Mouse (Mus musculus) retina, postnatal 7 days (tissue): ENCODE measurements around the gene Hlf.
A peak's percentile ranks its signal among the peaks of the same experiment; 100 is the strongest.

Experiments
- DNase-seq: peaks from one replicate; pipeline ENCODE4 v3.0.0-alpha.2; 2012; ENCODE audit warnings: low read depth, low spot score

The Hlf gene

DNA sequence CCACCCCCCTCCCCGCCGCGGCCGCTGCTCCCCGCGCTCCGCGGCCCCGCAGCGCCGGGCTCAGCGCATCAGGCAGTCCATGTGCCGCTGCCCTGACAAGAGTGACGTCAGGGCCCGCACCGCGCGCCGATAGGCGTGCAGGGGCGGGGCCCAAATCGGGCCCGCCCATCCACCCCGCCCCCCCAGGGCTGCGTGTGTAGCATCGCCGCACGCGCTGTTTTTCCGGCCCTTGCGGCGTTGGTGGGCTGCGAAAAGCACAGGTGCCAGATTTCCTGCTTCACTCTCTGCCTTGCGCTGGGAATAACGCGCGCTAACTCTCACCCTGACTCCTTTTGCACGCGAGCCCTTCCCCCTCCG lies at the start of gene Hlf:
Gene Hlf, minus strand, starts transcription at position 79 of the 357 bp plus-strand sequence.
- DNase-seq, result peak; percentile 92

DNA sequence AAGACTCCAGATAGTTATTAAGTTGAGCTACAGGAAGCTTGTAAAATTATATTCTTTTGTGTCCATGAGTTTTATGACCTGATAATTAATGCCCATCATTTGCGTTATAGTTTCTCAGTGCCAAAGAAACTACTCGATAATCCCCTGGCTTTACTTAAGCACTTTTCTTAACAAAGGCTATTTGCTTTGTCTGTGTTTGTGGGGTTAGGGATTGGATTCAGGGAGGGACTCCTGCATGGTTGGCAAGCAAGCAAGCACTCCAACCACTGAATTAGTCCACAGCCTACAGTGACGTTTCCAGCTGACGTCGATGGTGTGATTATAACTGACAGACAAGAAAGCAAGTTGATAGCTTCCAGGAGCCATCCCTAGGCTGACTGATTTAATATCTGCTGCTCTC lies 48.1 kb upstream of the Hlf start:
- DNase-seq, result no peak

DNA sequence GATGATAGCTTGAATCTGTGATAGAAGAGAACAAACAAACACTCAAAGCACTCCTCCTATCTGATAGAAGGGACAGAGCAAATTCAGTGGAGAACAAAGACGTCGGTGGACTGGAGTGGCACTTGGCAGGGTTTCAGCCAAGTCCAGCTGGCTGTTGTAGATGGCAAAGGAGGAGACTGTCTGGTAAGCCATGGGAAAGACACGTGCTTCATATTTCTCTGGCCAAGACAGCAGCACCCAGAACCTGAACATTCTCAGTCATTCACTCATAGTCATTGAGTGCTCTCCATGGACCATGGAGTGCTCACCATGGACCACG lies 34.5 kb upstream of the Hlf start:
- no peak for DNase-seq

DNA sequence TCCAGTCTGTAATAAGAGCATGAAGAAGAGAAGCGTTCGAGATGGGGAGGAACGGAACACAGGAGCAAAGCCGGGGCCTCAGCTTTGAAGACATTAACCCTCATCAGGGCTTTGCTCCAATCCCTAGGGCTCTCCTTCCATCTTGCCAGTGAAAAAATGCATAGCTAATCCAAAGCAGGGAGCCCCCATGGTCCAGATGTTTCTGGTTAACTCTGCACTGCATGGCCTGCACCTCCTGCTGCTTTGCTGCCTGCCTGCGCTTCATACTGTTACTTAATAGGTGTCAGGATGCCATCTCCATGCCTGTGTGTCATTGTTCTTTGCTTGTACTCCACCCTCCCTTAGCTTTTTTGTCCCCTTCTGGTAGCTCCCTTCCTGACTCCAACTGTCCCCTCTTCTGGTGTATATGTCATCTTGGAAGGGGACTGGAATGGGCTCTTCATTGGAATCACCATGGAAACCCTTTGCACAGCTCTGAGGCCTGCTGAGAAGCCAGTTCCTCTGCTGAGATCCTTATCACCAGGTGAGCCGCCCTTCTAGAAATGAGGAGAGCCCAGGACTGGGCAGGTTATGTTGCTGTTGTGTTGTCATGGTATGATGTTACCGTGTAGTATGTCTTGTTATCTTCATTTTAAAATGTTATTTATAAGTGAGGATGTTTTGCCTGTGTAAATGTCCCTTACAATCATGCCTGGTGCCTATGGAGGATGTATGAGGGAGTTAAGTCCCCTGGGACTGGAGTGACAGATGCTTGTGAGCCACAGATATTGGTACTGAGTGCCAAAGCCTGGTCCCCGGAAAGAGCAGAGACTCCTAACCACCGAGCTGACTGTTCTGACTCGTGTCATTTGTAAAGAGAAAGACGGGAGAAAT lies 33.9 kb upstream of the Hlf start:
- no peak for DNase-seq

DNA sequence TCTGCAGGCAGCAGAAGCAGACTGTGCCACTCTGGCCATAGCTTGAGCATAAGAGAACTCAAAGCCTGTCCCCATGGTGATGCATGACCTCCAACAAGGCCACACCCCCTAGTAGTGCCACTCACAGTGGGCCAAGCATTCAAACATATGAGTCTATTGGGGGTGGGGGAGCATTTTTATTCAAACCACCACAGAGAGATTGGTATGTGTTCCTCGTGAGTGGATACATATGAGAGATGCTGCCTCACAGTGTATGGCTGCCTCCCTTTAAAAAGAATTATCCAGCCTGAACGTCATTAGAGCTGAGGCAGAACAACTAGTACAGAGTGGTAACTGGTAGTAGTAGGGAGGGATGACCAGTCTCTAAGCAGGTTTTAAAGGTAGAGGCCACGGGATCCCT lies 33.2 kb upstream of the Hlf start:
- no peak for DNase-seq

DNA sequence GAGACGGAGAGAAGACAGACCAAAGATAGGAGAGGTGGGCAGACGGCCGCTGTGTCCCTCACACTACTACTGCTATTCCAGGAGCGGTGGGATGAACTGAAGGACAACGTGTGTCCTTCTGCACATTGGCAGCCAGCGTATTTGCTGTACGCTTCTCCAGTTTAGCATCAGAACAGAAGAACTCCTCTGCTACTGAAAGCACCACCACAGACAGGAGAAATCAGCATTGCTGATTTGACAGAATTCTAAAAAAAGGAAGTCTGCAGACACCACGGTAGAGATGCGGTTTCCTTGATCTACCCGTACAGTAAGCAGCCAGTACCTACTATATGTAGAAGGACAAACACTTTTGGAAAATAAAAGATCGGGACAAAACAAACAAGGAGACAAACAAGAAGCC lies 29.0 kb upstream of the Hlf start:
- DNase-seq, result no peak

DNA sequence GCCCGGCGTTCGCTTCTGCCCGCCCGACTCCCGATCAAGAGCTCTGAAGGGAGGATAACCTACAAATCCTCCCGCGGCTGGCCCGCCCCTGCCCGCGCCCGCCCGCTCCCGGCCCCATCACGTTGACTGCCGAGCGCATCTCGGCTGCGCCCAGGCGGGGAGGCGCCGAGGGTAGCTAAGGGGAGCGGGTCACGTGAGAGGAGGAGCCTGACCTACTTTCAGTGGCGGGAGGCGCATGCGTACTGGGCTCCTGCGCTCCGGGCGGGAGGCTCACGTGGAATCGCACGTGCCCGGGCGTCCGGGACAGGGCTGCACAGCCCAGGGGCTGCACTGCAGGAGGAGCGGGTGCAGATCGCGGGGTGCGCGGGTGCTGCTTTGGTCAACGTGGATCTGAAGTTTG lies 27.2 kb upstream of the Hlf start:
- peak; percentile 95 for DNase-seq

DNA sequence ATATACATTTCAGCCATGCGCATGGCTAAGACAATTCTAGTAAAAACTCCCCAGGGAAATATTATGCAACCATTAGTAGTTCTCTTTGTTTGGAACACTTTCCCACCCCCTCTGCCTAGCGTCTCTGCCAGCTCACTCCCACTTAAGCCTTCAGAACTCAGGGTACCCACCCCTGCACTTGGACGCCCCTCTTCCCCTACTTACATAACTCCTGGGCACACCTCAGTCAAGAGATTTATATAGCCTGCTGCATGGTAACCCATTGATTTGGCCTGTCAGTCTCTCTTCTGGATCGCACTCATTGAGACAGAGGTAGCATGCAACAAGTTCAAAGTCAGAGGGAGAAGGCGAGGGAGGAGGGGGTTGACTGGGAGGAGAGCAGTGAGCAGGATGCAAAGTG lies 26.3 kb upstream of the Hlf start:
- no peak for DNase-seq

DNA sequence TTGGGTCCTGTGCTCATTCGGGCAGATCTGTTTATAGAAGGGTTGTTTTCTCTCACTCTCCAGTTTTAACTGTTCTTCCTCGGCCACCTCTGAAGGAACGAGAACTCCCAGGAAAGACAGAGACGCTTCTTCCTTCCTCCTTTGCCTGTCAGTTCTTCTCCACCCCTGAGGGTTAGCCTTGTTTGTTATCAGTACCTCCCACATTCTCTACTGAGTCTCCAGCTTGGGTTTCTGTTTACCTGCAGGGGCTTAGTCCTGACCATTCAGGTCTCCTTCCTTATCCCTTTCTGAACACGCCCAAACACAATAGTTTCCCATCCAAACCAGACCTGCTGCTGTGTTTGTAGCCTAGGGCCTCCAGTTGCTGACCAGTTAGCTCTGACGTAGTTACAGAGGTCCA lies 8.2 kb upstream of the Hlf start:
- no peak for DNase-seq

DNA sequence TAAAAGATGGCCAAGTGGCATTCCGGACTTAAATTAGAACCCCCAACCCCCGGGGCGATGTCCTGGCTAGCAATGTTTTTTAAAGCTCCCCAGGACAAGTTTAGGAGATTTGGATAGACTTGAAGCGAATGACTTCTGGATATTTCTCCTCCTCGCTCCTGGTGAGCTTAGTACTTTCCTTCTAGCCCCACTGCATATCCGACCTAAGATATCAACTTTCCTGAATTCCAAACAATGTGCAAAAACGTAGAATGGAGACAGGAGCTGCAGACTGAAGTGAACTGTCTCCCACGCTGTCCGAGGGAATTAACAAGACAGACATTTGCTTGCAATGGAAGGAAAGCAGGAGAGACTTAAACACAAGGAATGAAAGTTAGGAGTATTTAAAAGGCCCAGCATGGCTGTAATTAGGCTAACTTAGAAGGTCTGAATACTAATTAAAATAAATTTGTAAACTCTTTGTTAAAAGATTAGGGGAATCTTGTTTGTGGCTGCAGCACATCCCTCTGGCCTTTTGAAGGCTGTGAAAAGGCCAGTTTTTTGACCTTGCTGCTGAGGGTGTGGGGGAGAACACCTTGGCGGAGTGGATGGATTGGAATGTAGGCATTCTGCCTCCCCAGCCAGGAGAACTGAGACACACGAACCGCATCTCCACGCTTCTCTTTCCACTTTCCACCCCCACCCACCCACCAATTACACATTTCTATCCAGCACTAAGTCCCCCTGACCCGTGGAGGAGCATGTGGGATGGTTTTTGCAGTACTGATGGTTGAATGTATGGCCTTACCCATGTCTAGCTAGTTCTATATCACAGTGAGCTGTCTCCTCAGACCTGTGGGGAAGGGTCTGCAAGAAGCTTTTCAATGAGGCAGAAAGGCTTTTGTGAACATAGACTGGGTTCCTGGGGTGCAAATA lies 833 bp upstream of the Hlf start:
- DNase-seq, result no peak

DNA sequence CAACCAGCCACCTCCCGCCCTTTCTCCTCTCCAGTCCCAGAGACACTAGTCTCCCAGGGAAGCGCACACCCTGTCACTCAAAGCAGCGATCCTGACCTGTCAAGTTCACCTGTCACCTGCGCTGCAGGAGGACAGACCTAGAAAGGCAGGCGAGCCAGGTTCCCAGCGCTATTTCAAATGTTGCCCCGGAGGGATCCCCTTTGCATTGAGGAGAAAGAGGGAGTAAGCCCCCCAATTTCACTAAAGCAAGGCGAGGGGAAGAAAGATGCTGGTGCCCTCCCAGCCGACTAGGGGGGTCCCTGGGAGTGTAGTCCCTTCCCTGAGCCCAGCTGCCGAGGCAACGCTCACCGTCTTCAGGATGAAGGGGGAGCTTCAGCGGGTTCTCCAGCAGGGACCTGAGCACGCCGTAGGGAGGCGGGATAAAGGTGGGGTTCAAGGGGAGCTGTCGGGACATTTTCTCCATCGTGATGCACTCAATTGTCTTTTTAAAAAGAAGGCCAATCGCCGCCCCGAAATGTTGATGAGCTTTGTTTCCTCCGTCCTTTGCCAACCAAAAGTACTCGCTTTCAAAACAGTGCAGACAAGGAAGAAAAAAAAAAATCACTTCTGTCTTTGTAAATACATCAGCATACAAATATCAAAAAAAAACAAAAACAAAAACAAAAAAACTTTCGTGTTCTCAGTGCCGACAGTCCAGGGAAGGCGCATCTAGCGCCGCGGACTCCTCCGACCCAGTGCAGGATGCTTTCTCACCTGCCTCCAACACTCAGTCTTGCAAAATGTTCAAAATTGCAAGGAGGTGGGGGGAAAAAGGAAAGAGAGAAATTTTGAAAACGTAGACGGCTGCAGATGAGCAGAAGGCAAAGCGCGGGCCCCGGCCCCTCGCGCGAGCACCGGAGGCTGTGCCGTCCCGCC lies 536 bp downstream of the Hlf start:
- DNase-seq, result no peak

DNA sequence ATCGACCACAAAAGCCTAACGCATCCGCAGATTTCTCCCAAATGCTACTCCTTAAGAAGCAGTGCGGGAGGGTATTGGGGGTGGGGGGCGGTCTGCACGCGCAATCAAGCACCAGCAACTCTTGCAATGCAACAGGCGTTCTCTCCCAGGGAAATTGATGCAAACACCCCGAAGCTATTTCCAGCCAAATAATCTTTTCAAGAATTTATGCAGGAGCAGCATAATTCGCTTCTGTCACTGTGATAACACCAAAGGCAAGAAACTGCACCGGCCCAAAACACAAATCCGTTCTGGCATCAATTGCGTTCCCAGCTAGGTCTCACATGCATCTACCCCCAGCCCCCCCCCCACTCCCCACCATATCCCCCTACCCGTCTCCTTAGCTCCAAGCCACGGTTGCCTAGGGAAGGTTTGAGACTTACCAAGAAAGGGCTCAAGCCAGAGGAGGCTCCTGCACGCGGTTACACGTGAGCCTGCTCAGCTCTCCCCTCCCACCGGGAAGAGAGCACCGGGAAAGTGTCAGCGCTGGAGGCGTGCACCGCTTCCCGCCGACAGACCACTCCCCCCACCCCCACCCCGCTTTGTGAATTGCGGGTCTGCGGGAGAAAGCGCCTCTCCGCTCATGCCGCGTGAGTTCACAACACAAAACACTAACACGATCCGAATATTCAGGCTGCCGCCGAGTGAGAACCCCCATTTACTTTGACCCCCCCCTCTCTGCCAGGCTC lies 1.4 kb downstream of the Hlf start:
- no peak for DNase-seq

DNA sequence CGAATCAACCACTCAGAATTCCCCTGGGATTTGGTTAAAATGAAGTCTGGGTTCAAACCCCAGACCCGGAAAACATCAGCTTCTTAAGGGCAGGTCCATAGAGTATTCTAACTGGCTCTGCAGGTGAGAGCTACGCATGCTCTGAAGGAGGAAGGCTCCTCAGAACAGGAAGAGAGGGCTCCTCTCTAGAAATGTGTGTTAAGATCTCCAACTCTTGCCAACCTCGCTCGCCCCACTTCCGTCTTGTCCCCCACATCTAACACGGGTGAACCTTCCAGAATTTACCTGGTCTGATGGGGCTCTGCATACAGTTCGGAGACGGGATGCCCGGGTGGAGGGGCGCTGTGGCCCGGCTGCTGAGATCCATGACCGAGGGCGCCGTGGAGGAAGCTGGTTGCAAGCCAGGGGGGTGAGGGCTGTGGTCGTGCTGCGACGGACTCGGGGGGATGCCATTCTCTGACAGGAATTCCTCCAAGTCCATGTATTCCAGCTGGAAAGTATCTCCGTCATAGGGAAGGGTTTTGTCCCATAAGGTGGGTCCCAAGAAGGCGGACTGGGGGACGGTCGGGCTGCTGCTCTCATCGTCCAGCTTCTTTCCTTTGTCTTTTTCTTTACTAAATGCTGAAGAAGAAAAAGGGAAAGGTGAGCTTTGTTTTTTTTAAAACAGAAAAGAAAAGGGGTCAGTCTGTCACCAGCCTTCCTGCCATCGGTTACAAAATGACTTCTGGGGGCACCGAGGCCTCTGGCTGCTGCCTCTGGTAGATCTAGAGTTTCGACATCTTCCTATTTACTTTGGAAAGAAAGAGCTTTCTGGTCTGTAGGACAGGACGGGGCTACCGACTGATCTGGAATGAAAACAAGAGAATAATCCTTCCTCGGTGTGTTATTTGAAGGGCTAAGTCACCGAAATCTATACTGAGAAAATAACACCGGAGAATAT lies 2.9 kb downstream of the Hlf start:
- DNase-seq, result no peak

DNA sequence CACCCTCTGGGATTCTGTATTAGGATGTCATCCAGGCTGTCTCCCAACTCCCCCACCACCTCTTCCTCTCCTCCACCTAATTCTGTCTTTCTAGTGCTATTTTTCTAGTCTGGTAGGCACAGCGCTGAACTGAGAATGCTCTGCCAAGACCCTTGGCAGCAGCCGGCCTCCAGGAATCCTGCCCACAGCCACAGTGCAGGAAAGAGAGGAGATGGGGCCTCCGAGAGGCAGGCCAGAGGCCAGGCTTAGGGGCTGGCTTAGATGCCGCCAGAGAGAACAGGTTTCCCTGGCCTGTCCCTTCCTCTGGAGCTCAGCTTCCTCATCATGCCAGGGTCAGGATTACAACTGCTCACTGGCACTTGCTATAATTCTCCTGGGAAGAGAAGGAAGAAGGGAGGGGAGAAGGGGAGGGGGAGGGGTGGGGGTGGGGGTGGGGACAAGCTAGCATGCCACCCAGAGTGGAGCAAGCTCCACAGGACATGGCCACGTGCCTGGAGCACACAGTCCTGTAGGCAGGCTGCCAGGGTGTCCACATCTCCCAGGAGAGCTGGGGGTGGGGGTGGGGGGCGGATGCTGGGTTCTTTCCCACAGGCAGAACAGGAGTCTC lies 8.6 kb downstream of the Hlf start:
- no peak for DNase-seq

DNA sequence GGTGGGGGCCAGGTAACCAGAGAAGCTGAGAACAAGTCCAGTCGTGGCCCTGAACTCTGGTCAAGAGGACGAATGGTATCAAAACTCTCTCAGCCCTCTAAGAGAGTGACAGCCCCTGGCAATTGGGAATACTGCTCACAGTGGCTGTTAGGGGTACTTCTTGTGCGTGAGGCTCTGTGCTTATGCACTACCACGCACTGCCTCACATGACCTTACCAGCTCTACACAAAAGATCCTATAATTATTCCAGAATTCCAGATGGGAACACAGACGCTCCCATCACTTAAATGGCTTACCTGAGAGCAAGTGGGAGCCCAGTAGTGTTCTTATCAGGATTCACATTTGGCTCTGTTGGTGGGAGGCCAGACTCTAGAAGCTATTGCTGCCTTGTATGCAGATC lies 9.6 kb downstream of the Hlf start:
- DNase-seq, result no peak

DNA sequence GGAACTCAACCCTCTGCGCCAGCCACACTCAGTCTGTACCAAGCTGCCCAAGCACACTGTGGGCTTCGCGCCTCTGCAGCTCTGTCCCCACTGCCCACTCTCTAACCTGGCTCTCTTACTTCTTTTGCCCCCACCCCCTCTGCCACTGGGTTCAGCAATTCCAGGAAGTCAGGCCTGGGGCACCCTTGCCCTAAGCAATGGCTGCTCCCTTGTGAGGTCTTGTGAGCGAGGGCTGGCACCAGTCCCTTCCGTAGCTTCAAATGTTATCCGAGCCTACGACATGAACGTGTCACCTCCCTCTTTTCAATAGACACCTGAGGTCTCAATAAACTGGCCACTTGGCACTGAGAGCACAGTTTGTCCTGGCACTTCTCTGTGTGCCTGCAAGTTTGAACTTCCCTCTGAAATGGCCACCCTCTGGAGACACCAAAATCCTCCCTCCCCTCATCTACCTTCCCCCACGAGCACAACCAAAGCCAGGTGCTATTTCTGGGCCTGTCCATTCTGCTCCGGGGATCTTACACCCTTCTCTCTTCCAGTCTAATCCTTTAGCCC lies 10.5 kb downstream of the Hlf start:
- DNase-seq, result no peak

DNA sequence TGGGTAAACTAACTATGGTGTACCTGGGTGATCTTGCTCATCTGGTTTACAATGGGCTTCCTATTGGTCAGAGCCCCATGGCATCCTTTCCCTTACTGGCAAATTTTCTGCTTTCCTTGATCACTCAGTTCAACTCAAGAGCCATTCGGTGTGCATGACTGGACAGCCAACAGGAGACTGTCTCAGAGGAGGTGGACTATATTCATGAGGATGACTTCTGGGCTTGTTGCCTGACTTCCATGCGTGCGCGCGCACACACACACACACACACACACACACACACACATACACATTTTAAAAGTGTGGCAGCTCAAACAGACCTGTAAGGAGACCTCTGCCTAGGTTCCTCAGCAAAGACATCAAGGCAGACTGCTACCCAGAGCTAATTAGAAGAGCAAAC lies 12.7 kb downstream of the Hlf start:
- DNase-seq, result no peak

DNA sequence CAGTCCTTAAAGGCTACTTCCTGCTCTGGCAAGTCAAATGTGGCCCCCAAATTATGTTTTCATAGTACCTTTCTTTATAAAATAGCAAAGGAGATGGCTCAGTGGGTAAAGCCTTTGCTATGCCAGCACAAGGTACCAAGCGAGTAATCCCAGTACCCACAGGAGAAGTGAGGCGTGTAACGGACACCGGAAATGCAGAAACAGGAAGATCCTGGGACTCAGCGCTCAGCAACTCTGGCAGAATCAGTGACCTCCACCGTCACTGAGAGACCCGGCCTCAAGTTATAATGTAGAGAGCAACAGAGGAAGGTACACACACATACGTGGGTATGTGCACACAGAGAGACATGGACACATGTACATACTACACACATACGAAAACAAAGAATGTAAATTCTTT lies 14.3 kb downstream of the Hlf start:
- DNase-seq, result no peak

DNA sequence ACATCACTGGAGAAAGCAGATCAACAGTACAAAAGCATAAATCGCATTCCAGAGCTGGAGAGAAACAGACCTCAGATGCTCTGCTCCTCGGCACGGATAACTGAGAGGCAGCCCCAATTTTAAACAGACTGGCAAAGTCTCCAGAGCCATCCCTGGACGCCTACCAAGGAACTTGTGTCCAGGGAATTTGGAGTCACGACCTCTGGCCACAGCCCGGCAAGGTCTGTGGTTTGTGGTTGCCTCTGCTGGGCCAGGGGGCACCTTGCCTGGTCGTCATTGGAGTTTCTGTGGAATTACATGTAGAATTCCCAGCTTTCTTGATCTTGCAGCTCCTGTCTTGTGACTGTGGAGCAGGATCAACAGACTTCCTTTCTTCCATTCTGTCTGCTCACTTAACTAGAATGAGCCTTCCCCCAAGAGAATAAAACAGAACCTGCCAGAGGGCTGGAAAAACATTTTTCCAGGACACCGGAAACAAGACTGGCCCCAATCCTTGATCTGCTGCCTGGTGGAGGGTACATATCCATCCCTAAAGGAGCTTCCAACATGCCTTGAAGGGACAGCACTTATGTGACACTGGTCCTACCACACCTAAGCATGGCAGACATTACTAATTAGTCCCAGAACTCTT lies 19.1 kb downstream of the Hlf start:
- DNase-seq, result no peak
